Mouse (Mus musculus) testis, adult 2 months (tissue): Measurements from ENCODE around the gene Ldb1.

ENCODE experiments used
- CTCF ChIP-seq: fragments of 200-500 bp; IDR thresholded peaks from 2 replicates; pipeline ENCODE4 v1.5.1; 2012; ENCODE audit warnings: low read depth, mild to moderate bottlenecking, inconsistent platforms, low read length, moderate library complexity; ENCODE audit not compliant: control insufficient read depth, insufficient read depth, insufficient replicate concordance
- POLR2A ChIP-seq: fragments of 200-500 bp; IDR thresholded peaks from 2 replicates; pipeline ENCODE4 v1.6.1; 2012; ENCODE audit warnings: low read depth, mild to moderate bottlenecking, inconsistent platforms, low read length, moderate library complexity; ENCODE audit not compliant: control insufficient read depth

GRCm38 (mm10) chr19:45991171-45991570 is 53.8 kb downstream of the Ldb1 start:
- TF ChIP-seq CTCF (no peak), POLR2A (no peak)
